Mouse (Mus musculus): ENCODE data around the gene Hes2. TPM values are rescaled to one million over a fixed set of nuclear protein-coding genes. Genes with fewer than 3 reads are reported as not detected.

Gene Hes2
- total RNA-seq, 1 experiment, result 0.58 TPM

GRCm38 (mm10) chr4:152177537-152178343 lies 19.1 kb downstream of the Hes2 start, which contains the start of gene Acot7:
Gene Acot7 (plus strand): TSS chr4:152178134.
- Histone ChIP-seq H3K9ac (ENCODE audit: insufficient read depth, low read depth, low read length, poor library complexity, severe bottlenecking) (peak within 1 kb of the TSS; percentile 91), H3K36me3 (ENCODE audit: control insufficient read depth, insufficient read depth, low read length, poor library complexity, severe bottlenecking) (no peaks in the 10 kb centered on the region; the same call in 1 of the 2 replicates), H3K4me3 (ENCODE audit: insufficient read depth in 1 of 2, low read depth in 1 of 2, low read length in 2 of 2, poor library complexity in 1 of 2, severe bottlenecking in 1 of 2) (peak within 1 kb of the TSS; percentile 86 to 97), H3K27ac (ENCODE audit: insufficient read depth, low read depth, low read length, poor library complexity, severe bottlenecking) (peak within 1 kb of the TSS; percentile 36), H3K4me1 (ENCODE audit: control insufficient read depth in 2 of 2, insufficient read depth in 2 of 2, low read length in 2 of 2, poor library complexity in 1 of 2) (peaks cover 1 to 8% of the 10 kb centered on the region in 2 experiments; a peak in 2 of 4 replicates), H3K9me3 (ENCODE audit: control insufficient read depth, insufficient read depth, low read depth, low read length) (no peaks in the 10 kb centered on the region)
- peak; percentile 82 for DNase-seq (ENCODE audit: low read depth, low spot score)
- no peak for TF ChIP-seq MAFK (IDR thresholded peaks at IDR 0.05; ENCODE audit: insufficient read depth, low read depth, low read length)
- TF ChIP-seq ZC3H11A (IDR thresholded peaks at IDR 0.05; ENCODE audit: borderline replicate concordance, low read depth, low read length), result no peak
- TF ChIP-seq HCFC1 (IDR thresholded peaks at IDR 0.05; ENCODE audit: borderline replicate concordance, insufficient read depth, low read length), result no peak
- TF ChIP-seq CHD2 (IDR thresholded peaks at IDR 0.05; ENCODE audit: low read depth, low read length), result no peak
- TF ChIP-seq ZNF384 (IDR thresholded peaks at IDR 0.05; ENCODE audit: low read depth, low read length), result no peak
- in situ Hi-C loops (cut with MboI; ENCODE audit: low sequenced_read_pairs in 2 of 2, unreplicated experiment in 2 of 2), result no loop called here

- Histone ChIP-seq H3K4me1 (ENCODE audit: control insufficient read depth in 2 of 2, insufficient read depth in 2 of 2, low read length in 2 of 2, poor library complexity in 1 of 2) (peaks cover 1 to 8% of the 10 kb centered on the region in 2 experiments; a peak in 2 of 4 replicates), H3K4me3 (ENCODE audit: insufficient read depth in 1 of 2, low read depth in 1 of 2, low read length in 2 of 2, poor library complexity in 1 of 2, severe bottlenecking in 1 of 2) (peak overlapping the region; percentile 82 to 97), H3K9me3 (ENCODE audit: control insufficient read depth, insufficient read depth, low read depth, low read length) (no peaks in the 10 kb centered on the region), H3K27ac (ENCODE audit: insufficient read depth, low read depth, low read length, poor library complexity, severe bottlenecking) (peak overlapping the region; percentile 3; the same call in 1 of the 2 replicates), H3K9ac (ENCODE audit: insufficient read depth, low read depth, low read length, poor library complexity, severe bottlenecking) (peak overlapping the region; percentile 79), H3K36me3 (ENCODE audit: control insufficient read depth, insufficient read depth, low read length, poor library complexity, severe bottlenecking) (no peaks in the 10 kb centered on the region; the same call in 1 of the 2 replicates)
- TF ChIP-seq ZNF384 (IDR thresholded peaks at IDR 0.05; ENCODE audit: low read depth, low read length), result no peak
- no peak for TF ChIP-seq CHD2 (IDR thresholded peaks at IDR 0.05; ENCODE audit: low read depth, low read length)
- no peak for TF ChIP-seq HCFC1 (IDR thresholded peaks at IDR 0.05; ENCODE audit: borderline replicate concordance, insufficient read depth, low read length)
- TF ChIP-seq ZC3H11A (IDR thresholded peaks at IDR 0.05; ENCODE audit: borderline replicate concordance, low read depth, low read length), result no peak
- no peak for TF ChIP-seq MAFK (IDR thresholded peaks at IDR 0.05; ENCODE audit: insufficient read depth, low read depth, low read length)
- in situ Hi-C loops (cut with MboI; ENCODE audit: low sequenced_read_pairs in 2 of 2, unreplicated experiment in 2 of 2), result no loop called here
- no peak for DNase-seq (ENCODE audit: low read depth, low spot score)
These were observed 19.7 kb downstream of the Hes2 start for GRCm38 (mm10) chr4:152178344-152178864.

GRCm38 (mm10) chr4:152178916-152179705 lies 20.4 kb downstream of the Hes2 start:
- no peak for TF ChIP-seq HCFC1 (IDR thresholded peaks at IDR 0.05; ENCODE audit: borderline replicate concordance, insufficient read depth, low read length)
- no peak for TF ChIP-seq ZC3H11A (IDR thresholded peaks at IDR 0.05; ENCODE audit: borderline replicate concordance, low read depth, low read length)
- no peak for TF ChIP-seq CHD2 (IDR thresholded peaks at IDR 0.05; ENCODE audit: low read depth, low read length)
- no peak for TF ChIP-seq MAFK (IDR thresholded peaks at IDR 0.05; ENCODE audit: insufficient read depth, low read depth, low read length)
- TF ChIP-seq ZNF384 (IDR thresholded peaks at IDR 0.05; ENCODE audit: low read depth, low read length), result no peak
- Histone ChIP-seq H3K36me3 (ENCODE audit: control insufficient read depth, insufficient read depth, low read length, poor library complexity, severe bottlenecking) (no peaks in the 10 kb centered on the region; the same call in 1 of the 2 replicates), H3K4me3 (ENCODE audit: insufficient read depth in 1 of 2, low read depth in 1 of 2, low read length in 2 of 2, poor library complexity in 1 of 2, severe bottlenecking in 1 of 2) (peak overlapping the region; percentile 82 to 97), H3K9me3 (ENCODE audit: control insufficient read depth, insufficient read depth, low read depth, low read length) (no peaks in the 10 kb centered on the region), H3K4me1 (ENCODE audit: control insufficient read depth in 2 of 2, insufficient read depth in 2 of 2, low read length in 2 of 2, poor library complexity in 1 of 2) (peaks cover 1 to 8% of the 10 kb centered on the region in 2 experiments; a peak in 2 of 4 replicates), H3K9ac (ENCODE audit: insufficient read depth, low read depth, low read length, poor library complexity, severe bottlenecking) (peak overlapping the region; percentile 79; the same call in 1 of the 2 replicates), H3K27ac (ENCODE audit: insufficient read depth, low read depth, low read length, poor library complexity, severe bottlenecking) (no peak overlapping the region)
- no peak for DNase-seq (ENCODE audit: low read depth, low spot score)
- in situ Hi-C loops (cut with MboI; ENCODE audit: low sequenced_read_pairs in 2 of 2, unreplicated experiment in 2 of 2), result no loop called here

- H3K4me3 ChIP-seq (ENCODE audit: insufficient read depth in 1 of 2, low read depth in 1 of 2, low read length in 2 of 2, poor library complexity in 1 of 2, severe bottlenecking in 1 of 2), result no peak overlapping the region
- TF ChIP-seq CHD2 (IDR thresholded peaks at IDR 0.05; ENCODE audit: low read depth, low read length) (no peak), MAFK (IDR thresholded peaks at IDR 0.05; ENCODE audit: insufficient read depth, low read depth, low read length) (no peak), ZC3H11A (IDR thresholded peaks at IDR 0.05; ENCODE audit: borderline replicate concordance, low read depth, low read length) (no peak), ZNF384 (IDR thresholded peaks at IDR 0.05; ENCODE audit: low read depth, low read length) (no peak), HCFC1 (IDR thresholded peaks at IDR 0.05; ENCODE audit: borderline replicate concordance, insufficient read depth, low read length) (no peak)
- H3K9ac ChIP-seq (ENCODE audit: insufficient read depth, low read depth, low read length, poor library complexity, severe bottlenecking), result no peak overlapping the region
- H3K9me3 ChIP-seq (ENCODE audit: control insufficient read depth, insufficient read depth, low read depth, low read length), result no peaks in the 10 kb centered on the region
- H3K4me1 ChIP-seq (ENCODE audit: control insufficient read depth in 2 of 2, insufficient read depth in 2 of 2, low read length in 2 of 2, poor library complexity in 1 of 2), result peaks cover 1 to 8% of the 10 kb centered on the region in 2 experiments; a peak in 2 of 4 replicates
- H3K27ac ChIP-seq (ENCODE audit: insufficient read depth, low read depth, low read length, poor library complexity, severe bottlenecking), result no peak overlapping the region
- DNase-seq (ENCODE audit: low read depth, low spot score), result no peak
- H3K36me3 ChIP-seq (ENCODE audit: control insufficient read depth, insufficient read depth, low read length, poor library complexity, severe bottlenecking), result no peaks in the 10 kb centered on the region; the same call in 1 of the 2 replicates
- in situ Hi-C loops (cut with MboI; ENCODE audit: low sequenced_read_pairs in 2 of 2, unreplicated experiment in 2 of 2), result no loop called here
These were observed 21.4 kb downstream of the Hes2 start for GRCm38 (mm10) chr4:152179946-152180660.

Measured in ES-E14 (cell line).